ENCODE assay signal across 16 mouse cellular contexts in the genomic region with DNA sequence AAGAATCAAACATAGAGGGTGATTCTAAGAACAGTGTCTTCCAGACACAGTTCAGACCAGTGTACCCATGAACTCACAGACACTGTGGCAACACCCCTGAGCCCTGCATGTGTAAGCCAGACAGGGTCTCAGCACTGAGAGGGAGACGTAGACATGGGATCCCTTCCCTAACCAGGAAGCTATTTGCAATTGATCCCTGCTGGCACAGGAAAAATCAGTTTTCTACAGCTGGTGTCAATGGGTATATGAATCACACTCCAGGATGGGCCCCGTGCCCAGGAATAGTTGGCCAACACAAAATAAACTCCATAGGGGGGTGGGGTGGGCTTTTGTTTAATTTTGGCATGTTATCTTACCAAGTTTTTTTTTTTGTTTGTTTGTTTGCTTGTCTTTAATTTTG.
A peak's percentile ranks its signal among the peaks of the same experiment; 100 is the strongest.
DNase-seq lines count a peak whose midpoint lies in the region; ATAC-seq lines count a peak whose summit lies in the region.
"Had no signal": no experiment of that assay in that cellular context is flagged by ENCODE, and none has a peak within 500 bp of the region (broad histone marks: within the 10 kb centered on the region; RNA-seq: fewer than 3 reads in every experiment).

No protein-coding gene starts in this region.

- 48% methylated on average over 2 of the region's 2 CpGs for WGBS in forebrain, embryonic 14.5 days
- 84% methylated on average over 2 of the region's 2 CpGs for WGBS in forebrain, embryonic 11.5 days
- WGBS in kidney, embryonic 14.5 days: 88% methylated on average over 2 of the region's 2 CpGs
- 83% methylated on average over 2 of the region's 2 CpGs for WGBS in limb, embryonic 10.5 days

- H3K36me3 ChIP-seq in forebrain, embryonic 14.5 days (ENCODE audit: control insufficient read depth, insufficient read depth, low read length): no peaks in the 10 kb centered on the region
- H3K36me3 ChIP-seq in forebrain, embryonic 11.5 days (ENCODE audit: control insufficient read depth, insufficient read depth, low read length): no peaks in the 10 kb centered on the region
- no peaks in the 10 kb centered on the region for H3K36me3 ChIP-seq in kidney, embryonic 14.5 days (ENCODE audit: control insufficient read depth, insufficient read depth, low read length)
- no peaks in the 10 kb centered on the region for H3K36me3 ChIP-seq in limb, embryonic 10.5 days
- H3K36me3 ChIP-seq: heart, embryonic 15.5 days; liver, embryonic 12.5 days had no signal

- H3K4me3 ChIP-seq in forebrain, embryonic 14.5 days (ENCODE audit: low read depth, low read length): no peak overlapping the region
- H3K4me3 ChIP-seq in forebrain, embryonic 11.5 days (ENCODE audit: low read depth, low read length): no peak overlapping the region
- no peak overlapping the region for H3K4me3 ChIP-seq in kidney, embryonic 14.5 days (ENCODE audit: low read length)
- H3K4me3 ChIP-seq in limb, embryonic 10.5 days: no peak overlapping the region
- H3K4me3 ChIP-seq: heart, embryonic 15.5 days; liver, embryonic 12.5 days had no signal

- no peak overlapping the region for H3K27ac ChIP-seq in forebrain, embryonic 14.5 days (ENCODE audit: low read depth, low read length)
- no peak overlapping the region for H3K27ac ChIP-seq in forebrain, embryonic 11.5 days (ENCODE audit: low read depth, low read length)
- no peak overlapping the region for H3K27ac ChIP-seq in kidney, embryonic 14.5 days (ENCODE audit: low read depth, low read length)
- H3K27ac ChIP-seq in limb, embryonic 10.5 days: no peak overlapping the region
- H3K27ac ChIP-seq: heart, embryonic 15.5 days; liver, embryonic 12.5 days had no signal

- peak; percentile 68; the same call in 1 of the 2 replicates for ATAC-seq in forebrain, embryonic 14.5 days
- no peak for ATAC-seq in forebrain, embryonic 11.5 days (replicated peaks; ENCODE audit: low FRiP score)
- ATAC-seq in kidney, embryonic 14.5 days (ENCODE audit: low FRiP score, low TSS enrichment): no peak
- ATAC-seq: liver, embryonic 12.5 days; lung, postnatal 0 days had no signal

- H3K27me3 ChIP-seq in forebrain, embryonic 14.5 days (replicated peaks; ENCODE audit: control insufficient read depth, insufficient read depth, low read length): no peaks in the 10 kb centered on the region
- H3K27me3 ChIP-seq in forebrain, embryonic 11.5 days (ENCODE audit: control insufficient read depth, insufficient read depth, low read length): no peaks in the 10 kb centered on the region
- H3K27me3 ChIP-seq in kidney, embryonic 14.5 days (ENCODE audit: control insufficient read depth, insufficient read depth, low read length): no peaks in the 10 kb centered on the region
- no peaks in the 10 kb centered on the region for H3K27me3 ChIP-seq in limb, embryonic 10.5 days (ENCODE audit: low read depth, poor library complexity, severe bottlenecking)
- H3K27me3 ChIP-seq: heart, embryonic 15.5 days; liver, embryonic 12.5 days had no signal

- H3K4me1 ChIP-seq in forebrain, embryonic 14.5 days (ENCODE audit: control insufficient read depth, insufficient read depth, low read length): no peaks in the 10 kb centered on the region
- no peaks in the 10 kb centered on the region for H3K4me1 ChIP-seq in forebrain, embryonic 11.5 days (replicated peaks; ENCODE audit: control insufficient read depth, insufficient read depth, low read length)
- no peaks in the 10 kb centered on the region for H3K4me1 ChIP-seq in kidney, embryonic 14.5 days (ENCODE audit: control insufficient read depth, insufficient read depth, low read length)
- H3K4me1 ChIP-seq in limb, embryonic 10.5 days: no peaks in the 10 kb centered on the region
- H3K4me1 ChIP-seq: heart, embryonic 15.5 days; liver, embryonic 12.5 days had no signal

- no peak overlapping the region for H3K4me2 ChIP-seq in forebrain, embryonic 14.5 days (ENCODE audit: low read length)
- H3K4me2 ChIP-seq in forebrain, embryonic 11.5 days (ENCODE audit: low read depth, low read length, severe bottlenecking): no peak overlapping the region
- no peak overlapping the region for H3K4me2 ChIP-seq in kidney, embryonic 14.5 days (replicated peaks; ENCODE audit: low read depth, low read length)
- H3K4me2 ChIP-seq: heart, embryonic 15.5 days; liver, embryonic 12.5 days had no signal

- H3K9me3 ChIP-seq in forebrain, embryonic 14.5 days (replicated peaks; ENCODE audit: control insufficient read depth, low read length): no peaks in the 10 kb centered on the region
- no peaks in the 10 kb centered on the region for H3K9me3 ChIP-seq in forebrain, embryonic 11.5 days (ENCODE audit: control insufficient read depth, low read length)
- no peaks in the 10 kb centered on the region for H3K9me3 ChIP-seq in kidney, embryonic 14.5 days (ENCODE audit: control insufficient read depth, low read length)
- no peaks in the 10 kb centered on the region for H3K9me3 ChIP-seq in limb, embryonic 10.5 days (replicated peaks)
- H3K9me3 ChIP-seq: heart, embryonic 15.5 days; liver, embryonic 12.5 days had no signal

- H3K9ac ChIP-seq in forebrain, embryonic 14.5 days (ENCODE audit: low read length): no peak overlapping the region
- no peak overlapping the region for H3K9ac ChIP-seq in forebrain, embryonic 11.5 days (ENCODE audit: low read length)
- H3K9ac ChIP-seq in kidney, embryonic 14.5 days (ENCODE audit: low read depth, low read length): no peak overlapping the region
- H3K9ac ChIP-seq: heart, embryonic 15.5 days; liver, embryonic 12.5 days had no signal

- peak; percentile 72 for DNase-seq in forebrain, embryonic 14.5 days (ENCODE audit: low spot score)
- no peak for DNase-seq in forebrain, embryonic 11.5 days (ENCODE audit: low spot score)
- peak; percentile 56 to 76 for DNase-seq in layer of hippocampus, postnatal 14 days (ENCODE audit: low spot score in 2 of 2)
- no peak for DNase-seq in layer of hippocampus, adult 9-11 months
- peak; percentile 37 for DNase-seq in right cerebral cortex, postnatal 4 days
- no peak for DNase-seq in right cerebral cortex, adult 18-20 months
- no peak for DNase-seq in limb, embryonic 10.5 days (ENCODE audit: low spot score)
- DNase-seq: adrenal gland, postnatal 10 days; cerebellum, adult 8-10 months; kidney, adult 9 months; right cerebral cortex, postnatal 14 days; thymus, adult 18-20 months had no signal

Comparison
In these comparisons a context has a peak if more than half of its experiments do, and no peak if none do; other contexts are left out.
1. DNase-seq: peak in forebrain, embryonic 14.5 days (single experiment), layer of hippocampus, postnatal 14 days (2 of 2) and right cerebral cortex, postnatal 4 days (single experiment); none in forebrain, embryonic 11.5 days (single experiment), layer of hippocampus, adult 9-11 months (single experiment), right cerebral cortex, adult 18-20 months (single experiment) and limb, embryonic 10.5 days (single experiment).